Mouse (Mus musculus) testis, postnatal 10 days (tissue): ENCODE measurements at regions not wholly inside any gene's neighbourhood (a gene's known extent, or its start where the extent isn't known, plus 50 kb on each side); places are given as distances from the start of the nearest gene placed in this dataset.

Experiments
- DNase-seq: peaks from one replicate; pipeline ENCODE4 v3.0.0; 2021; ENCODE audit warnings: low spot score

GRCm38 (mm10) chr3:81482742-81483141, 446.5 kb downstream of the Pdgfc start:
- no peak for DNase-seq

GRCm38 (mm10) chr3:81483363-81483762, 447.1 kb downstream of the Pdgfc start:
- peak; percentile 40 for DNase-seq

GRCm38 (mm10) chr3:81505316-81505715, 427.1 kb upstream of the Ctso start:
- no peak for DNase-seq

- DNase-seq, result no peak
These were observed 423.8 kb upstream of the Ctso start for GRCm38 (mm10) chr3:81508611-81509010.

- no peak for DNase-seq
These were observed 410.6 kb upstream of the Ctso start for GRCm38 (mm10) chr3:81521804-81522203.

GRCm38 (mm10) chr3:81530872-81531271, 401.5 kb upstream of the Ctso start:
- DNase-seq, result no peak

GRCm38 (mm10) chr3:81535448-81536205, 396.8 kb upstream of the Ctso start:
- no peak for DNase-seq

- DNase-seq, result no peak
These were observed 377.6 kb upstream of the Ctso start for GRCm38 (mm10) chr3:81554773-81555172.

- DNase-seq, result no peak
These were observed 369.7 kb upstream of the Ctso start for GRCm38 (mm10) chr3:81562610-81563258.

- DNase-seq, result no peak
These were observed 368.3 kb upstream of the Ctso start for GRCm38 (mm10) chr3:81563858-81564756.

GRCm38 (mm10) chr3:81564757-81565063, 367.7 kb upstream of the Ctso start:
- no peak for DNase-seq

- no peak for DNase-seq
These were observed 348.9 kb upstream of the Ctso start for GRCm38 (mm10) chr3:81583387-81584027.

- DNase-seq, result no peak
These were observed 343.3 kb upstream of the Ctso start for GRCm38 (mm10) chr3:81589109-81589508.

GRCm38 (mm10) chr3:81629157-81629556, 303.2 kb upstream of the Ctso start:
- no peak for DNase-seq

GRCm38 (mm10) chr3:81658490-81658889, 273.9 kb upstream of the Ctso start:
- no peak for DNase-seq

GRCm38 (mm10) chr3:81661620-81662019, 270.8 kb upstream of the Ctso start:
- no peak for DNase-seq

- no peak for DNase-seq
These were observed 266.1 kb upstream of the Ctso start for GRCm38 (mm10) chr3:81666262-81666661.

- no peak for DNase-seq
These were observed 255.8 kb upstream of the Ctso start for GRCm38 (mm10) chr3:81676570-81676969.

GRCm38 (mm10) chr3:81701974-81702697, 230.3 kb upstream of the Ctso start:
- no peak for DNase-seq

- DNase-seq, result no peak
These were observed 213.5 kb upstream of the Ctso start for GRCm38 (mm10) chr3:81718911-81719310.

- DNase-seq, result no peak
These were observed 196.9 kb upstream of the Ctso start for GRCm38 (mm10) chr3:81735463-81735862.

GRCm38 (mm10) chr3:81736838-81737237, 195.6 kb upstream of the Ctso start:
- no peak for DNase-seq
